Mouse (Mus musculus): ENCODE results near the gene Gm1673. TPM values are rescaled to one million over a fixed set of nuclear protein-coding genes. Genes with fewer than 3 reads are reported as not detected.

The Gm1673 gene
- polyA plus RNA-seq, 1 experiment from 2014 or later, result 87.1 TPM

- H3K27ac ChIP-seq (ENCODE audit: low read depth, low read length), result no peak overlapping the region
- no peaks in the 10 kb centered on the region for H3K9me3 ChIP-seq (replicated peaks; ENCODE audit: control insufficient read depth, low read length)
- no peak overlapping the region for H3K4me3 ChIP-seq (ENCODE audit: low read depth, low read length)
- H3K4me1 ChIP-seq (ENCODE audit: control insufficient read depth, insufficient read depth, low read length), result no peaks in the 10 kb centered on the region
- ATAC-seq (replicated peaks; ENCODE audit: insufficient number of reproducible peaks, low FRiP score, low TSS enrichment), result no peak
- H3K4me2 ChIP-seq, result no peak overlapping the region
- H3K36me3 ChIP-seq (ENCODE audit: control insufficient read depth, insufficient read depth, low read length), result no peaks in the 10 kb centered on the region
- H3K27me3 ChIP-seq (ENCODE audit: control insufficient read depth, insufficient read depth, low read length), result no peaks in the 10 kb centered on the region
- no peak overlapping the region for H3K9ac ChIP-seq (ENCODE audit: low read depth, low read length)
- 58% methylated on average over 6 of the region's 6 CpGs for WGBS (ENCODE audit: insufficient replicate concordance)
Measured at GRCm38 (mm10) chr5:34031022-34031421, 47.8 kb downstream of the Gm1673 start.

- H3K36me3 ChIP-seq (ENCODE audit: control insufficient read depth, insufficient read depth, low read length), result no peaks in the 10 kb centered on the region
- H3K9ac ChIP-seq (ENCODE audit: low read depth, low read length), result no peak overlapping the region
- no peak overlapping the region for H3K27ac ChIP-seq (ENCODE audit: low read depth, low read length)
- no peaks in the 10 kb centered on the region for H3K9me3 ChIP-seq (replicated peaks; ENCODE audit: control insufficient read depth, low read length)
- no peak overlapping the region for H3K4me3 ChIP-seq (ENCODE audit: low read depth, low read length)
- H3K4me2 ChIP-seq, result no peak overlapping the region
- no peak for ATAC-seq (replicated peaks; ENCODE audit: insufficient number of reproducible peaks, low FRiP score, low TSS enrichment)
- H3K27me3 ChIP-seq (ENCODE audit: control insufficient read depth, insufficient read depth, low read length), result no peaks in the 10 kb centered on the region
- no peaks in the 10 kb centered on the region for H3K4me1 ChIP-seq (ENCODE audit: control insufficient read depth, insufficient read depth, low read length)
- WGBS (ENCODE audit: insufficient replicate concordance), result 62% methylated on average over 3 of the region's 3 CpGs
Measured at GRCm38 (mm10) chr5:34032520-34032919, 49.3 kb downstream of the Gm1673 start.

Other genes with a start within 250 kb of the Gm1673 start
- 40.3 and 44.5 TPM in 2 replicates for gene Letm1, start 200.6 kb upstream of the Gm1673 start, polyA plus RNA-seq (2014; fragmentation: Nextera tagmentation; extraction: Ambion mirVana)
- 46.8 and 48.7 TPM in 2 replicates for gene Nsd2, start 162.7 kb upstream of the Gm1673 start, polyA plus RNA-seq (2014; fragmentation: Nextera tagmentation; extraction: Ambion mirVana)
- 33.9 and 36.0 TPM in 2 replicates for gene Nelfa, start 47.0 kb upstream of the Gm1673 start, polyA plus RNA-seq (2014; fragmentation: Nextera tagmentation; extraction: Ambion mirVana)
- 0.17 and 0.35 TPM in 2 replicates for gene Nat8l, start 12.6 kb downstream of the Gm1673 start, polyA plus RNA-seq (2014; fragmentation: Nextera tagmentation; extraction: Ambion mirVana)
- 0.38 and 0.52 TPM in 2 replicates for gene Poln, start 186.0 kb downstream of the Gm1673 start, polyA plus RNA-seq (2014; fragmentation: Nextera tagmentation; extraction: Ambion mirVana)
- 28.8 and 31.2 TPM in 2 replicates for gene Haus3, start 186.1 kb downstream of the Gm1673 start, polyA plus RNA-seq (2014; fragmentation: Nextera tagmentation; extraction: Ambion mirVana)
- gene Mxd4, start 204.3 kb downstream of the Gm1673 start, polyA plus RNA-seq (2014; fragmentation: Nextera tagmentation; extraction: Ambion mirVana), result 23.3 and 26.7 TPM in 2 replicates

Measured in heart, embryonic 11.5 days (tissue).